Mouse (Mus musculus) embryonic fibroblast, embryonic 13.5 days (primary cell): ENCODE data around the gene Rnaseh2c.

Source experiments
- CTCF ChIP-seq: IDR thresholded peaks from 2 replicates; pipeline ENCODE4 v1.5.1; 2011; ENCODE audit warnings: mild to moderate bottlenecking, control low read depth, low read length, moderate library complexity, borderline replicate concordance; ENCODE audit not compliant: insufficient read depth
- POLR2A ChIP-seq: IDR thresholded peaks from 2 replicates; pipeline ENCODE4 v1.6.1; 2011; ENCODE audit warnings: low read depth, mild to moderate bottlenecking, control low read depth, low read length, moderate library complexity

GRCm38 (mm10) chr19:5603664-5604063 is 2.0 kb downstream of the Rnaseh2c start:
- TF ChIP-seq POLR2A (no peak), CTCF (no peak)
